Mouse (Mus musculus) ovary, adult 18-20 months (tissue): Measurements from ENCODE around the gene Rsph3b.
"Not testable (repeated sequence)": the region's sequence is repeated elsewhere in the genome, so short reads cannot be mapped to it uniquely, and the experiment has no call there.

ENCODE experiments used
- DNase-seq: peaks from one replicate; pipeline ENCODE4 v3.0.0; 2022; ENCODE audit warnings: low spot score, mixed read lengths

Gene Rsph3b

GRCm38 (mm10) chr17:6947984-6948768 is at the start of gene Rsph3b:
Rsph3b (minus strand) TSS chr17:6948682.
- peak; percentile 85 for DNase-seq

GRCm38 (mm10) chr17:6997778-6998490 is 49.5 kb upstream of the Rsph3b start:
- not testable (repeated sequence) for DNase-seq

- not testable (repeated sequence) for DNase-seq
Measured at GRCm38 (mm10) chr17:6996826-6997225, 48.3 kb upstream of the Rsph3b start.

- not testable (repeated sequence) for DNase-seq
Measured at GRCm38 (mm10) chr17:6995504-6995903, 47.0 kb upstream of the Rsph3b start.

GRCm38 (mm10) chr17:6986118-6986517 is 37.6 kb upstream of the Rsph3b start:
- DNase-seq: not testable (repeated sequence)

GRCm38 (mm10) chr17:6980144-6980543 is 31.7 kb upstream of the Rsph3b start:
- DNase-seq: not testable (repeated sequence)

- not testable (repeated sequence) for DNase-seq
Measured at GRCm38 (mm10) chr17:6979380-6979779, 30.9 kb upstream of the Rsph3b start.

- DNase-seq: peak; percentile 63
Measured at GRCm38 (mm10) chr17:6978287-6979248, 30.1 kb upstream of the Rsph3b start, which contains the start of gene Gm49721. Gm49721 (plus strand) TSS chr17:6978904.

GRCm38 (mm10) chr17:6974985-6975384 is 26.5 kb upstream of the Rsph3b start:
- DNase-seq: not testable (repeated sequence)

GRCm38 (mm10) chr17:6972836-6973396 is 24.4 kb upstream of the Rsph3b start:
- DNase-seq: not testable (repeated sequence)

- DNase-seq: not testable (repeated sequence)
Measured at GRCm38 (mm10) chr17:6971238-6971637, 22.8 kb upstream of the Rsph3b start.

GRCm38 (mm10) chr17:6970334-6970733 is 21.9 kb upstream of the Rsph3b start, which contains the start of gene Rnaset2b:
Rnaset2b (plus strand) TSS chr17:6970634.
- DNase-seq: not testable (repeated sequence)

GRCm38 (mm10) chr17:6967673-6968072 is 19.2 kb upstream of the Rsph3b start:
- DNase-seq: not testable (repeated sequence)

GRCm38 (mm10) chr17:6965364-6965763 is 16.9 kb upstream of the Rsph3b start:
- DNase-seq: not testable (repeated sequence)

- not testable (repeated sequence) for DNase-seq
Measured at GRCm38 (mm10) chr17:6962936-6963335, 14.5 kb upstream of the Rsph3b start.

GRCm38 (mm10) chr17:6962339-6962738 is 13.9 kb upstream of the Rsph3b start:
- not testable (repeated sequence) for DNase-seq

- DNase-seq: not testable (repeated sequence)
Measured at GRCm38 (mm10) chr17:6961181-6962000, 12.9 kb upstream of the Rsph3b start.

GRCm38 (mm10) chr17:6960776-6961175 is 12.3 kb upstream of the Rsph3b start, which contains the start of gene Tagap1:
Tagap1 (minus strand) TSS chr17:6961156.
- DNase-seq: not testable (repeated sequence)

- DNase-seq: not testable (repeated sequence)
Measured at GRCm38 (mm10) chr17:6960349-6960748, 11.9 kb upstream of the Rsph3b start.
